Mouse (Mus musculus) CH12.LX (cell line): Measurements from ENCODE around the gene Defb25. TPM values are rescaled to one million over a fixed set of nuclear protein-coding genes. Genes with fewer than 3 reads are reported as not detected.

Source experiments
- DNase-seq: peaks from one replicate; pipeline ENCODE4 v3.0.0-alpha.2; 2013; ENCODE audit errors: extremely low read depth
- H3K27ac ChIP-seq: 2 replicates; pipeline ENCODE4 v1.5.1; 2012; ENCODE audit warnings: low read depth, mild to moderate bottlenecking, control low read depth, moderate library complexity; ENCODE audit not compliant: insufficient read depth
- H3K27me3 ChIP-seq: replicated peaks from 2 replicates; pipeline ENCODE3; 2012; ENCODE audit warnings: inconsistent platforms
- H3K36me3 ChIP-seq, 2 experiments: replicated peaks in 1 of 2; 2 replicates each; pipeline versions ENCODE3 to v1.6.1; 2012; ENCODE audit warnings: inconsistent platforms in 1 of 2, low read length in 1 of 2, mild to moderate bottlenecking in 1 of 2, mixed read lengths in 1 of 2, moderate library complexity in 1 of 2; ENCODE audit not compliant: control insufficient read depth in 1 of 2, insufficient read depth in 1 of 2
- H3K4me1 ChIP-seq, 2 experiments: 2 replicates each; pipeline ENCODE4 v1.6.1; 2012; ENCODE audit warnings: inconsistent platforms in 1 of 2, moderate library complexity in 1 of 2; ENCODE audit not compliant: insufficient read depth in 2 of 2, control insufficient read depth in 1 of 2
- H3K4me2 ChIP-seq: 2 replicates; pipeline ENCODE4 v1.6.1; 2012; ENCODE audit warnings: low read depth, mild to moderate bottlenecking, control low read depth; ENCODE audit not compliant: poor library complexity, insufficient read depth, severe bottlenecking
- H3K4me3 ChIP-seq, 3 experiments: fragments of 150-350 bp in 1 of 3; sonication (generic) in 1 of 3; replicated peaks in 1 of 3; 2 replicates each; pipeline versions ENCODE3 to v1.5.1; 2011 to 2012; ENCODE audit warnings: low read depth in 2 of 3, low read length in 2 of 3, mild to moderate bottlenecking in 2 of 3, moderate library complexity in 2 of 3, control low read depth in 1 of 3, improper control_type of control experiment in 1 of 3, inconsistent platforms in 1 of 3, mixed read lengths in 1 of 3; ENCODE audit not compliant: poor library complexity in 1 of 3
- H3K79me2 ChIP-seq: replicated peaks from 2 replicates; pipeline ENCODE4 v1.6.1; 2012; ENCODE audit warnings: mild to moderate bottlenecking, moderate library complexity; ENCODE audit not compliant: control insufficient read depth, poor library complexity, insufficient read depth, severe bottlenecking; ENCODE audit errors: extremely low read depth
- H3K9ac ChIP-seq: 2 replicates; pipeline ENCODE4 v1.6.1; 2012; ENCODE audit warnings: low read depth, mild to moderate bottlenecking, control low read depth, moderate library complexity; ENCODE audit not compliant: insufficient read depth
- H3K9me3 ChIP-seq: replicated peaks from 2 replicates; pipeline ENCODE3; 2012; ENCODE audit warnings: low read length, inconsistent platforms, mixed read lengths
- CHD2 ChIP-seq: IDR thresholded peaks from 2 replicates; pipeline ENCODE4 v1.6.1; 2011; ENCODE audit warnings: low read length, improper control_type of control experiment
- E2F4 ChIP-seq: IDR thresholded peaks from 2 replicates; pipeline ENCODE4 v1.6.1; 2011; ENCODE audit warnings: low read depth, low read length, improper control_type of control experiment; ENCODE audit not compliant: insufficient replicate concordance
- ELF1 ChIP-seq: IDR thresholded peaks from 2 replicates; pipeline ENCODE4 v1.6.1; 2014; ENCODE audit warnings: low read depth, mild to moderate bottlenecking, inconsistent platforms, low read length, improper control_type of control experiment
- EP300 ChIP-seq: IDR thresholded peaks from 2 replicates; pipeline ENCODE4 v1.6.1; 2011; ENCODE audit warnings: low read length, improper control_type of control experiment
- GABPA ChIP-seq: IDR thresholded peaks from 2 replicates; pipeline ENCODE4 v1.6.1; 2012; ENCODE audit warnings: low read depth, low read length, improper control_type of control experiment, inconsistent platforms; ENCODE audit not compliant: insufficient replicate concordance
- IRF4 ChIP-seq: IDR thresholded peaks from 2 replicates; pipeline ENCODE4 v1.6.1; 2014; ENCODE audit warnings: low read depth, mild to moderate bottlenecking, inconsistent platforms, low read length, improper control_type of control experiment
- MAFK ChIP-seq: IDR thresholded peaks from 2 replicates; pipeline ENCODE4 v1.6.1; 2011; ENCODE audit warnings: low read length, improper control_type of control experiment; ENCODE audit not compliant: insufficient replicate concordance
- MEF2A ChIP-seq: IDR thresholded peaks from 2 replicates; pipeline ENCODE4 v1.6.1; 2014; ENCODE audit warnings: low read depth, mild to moderate bottlenecking, inconsistent platforms, low read length, improper control_type of control experiment, borderline replicate concordance
- MYC ChIP-seq: IDR thresholded peaks from 2 replicates; pipeline ENCODE4 v1.6.1; 2011; ENCODE audit warnings: low read depth, mild to moderate bottlenecking, improper control_type of control experiment, low read length
- NELFE ChIP-seq: IDR thresholded peaks from 2 replicates; pipeline ENCODE4 v1.6.1; 2011; ENCODE audit warnings: low read depth, low read length, improper control_type of control experiment
- RCOR1 ChIP-seq: conservative IDR thresholded peaks from 2 replicates; pipeline ENCODE4 v1.6.1; 2012; ENCODE audit warnings: low read depth, mild to moderate bottlenecking, inconsistent platforms, low read length, improper control_type of control experiment
- SMC3 ChIP-seq: IDR thresholded peaks from 2 replicates; pipeline ENCODE4 v1.6.1; 2011; ENCODE audit warnings: low read depth, low read length, improper control_type of control experiment
- UBTF ChIP-seq: IDR thresholded peaks from 2 replicates; pipeline ENCODE4 v1.6.1; 2012; ENCODE audit warnings: low read depth, mild to moderate bottlenecking, inconsistent platforms, low read length, improper control_type of control experiment, moderate library complexity
- USF1 ChIP-seq: IDR thresholded peaks from 2 replicates; pipeline ENCODE4 v1.6.1; 2014; ENCODE audit warnings: low read depth, mild to moderate bottlenecking, inconsistent platforms, low read length, improper control_type of control experiment
- ZKSCAN1 ChIP-seq: IDR thresholded peaks from 2 replicates; pipeline ENCODE4 v1.6.1; 2012; ENCODE audit warnings: low read depth, inconsistent platforms, low read length, improper control_type of control experiment, borderline replicate concordance
- dilution Hi-C: fragments of 300-500 bp; cut with MboI; formaldehyde crosslinking; loops from 2 replicates; pipeline ENCODE4 v1.14.3; 2020; ENCODE audit warnings: low sequenced_read_pairs; ENCODE audit not compliant: extremely low pct_unique_long_range_greater_than_20kb, extremely low pct_ligation_motif_present
- in situ Hi-C: fragments of 300-500 bp; cut with MboI; formaldehyde crosslinking; loops from 3 replicates; pipeline ENCODE4 v1.14.3; 2019; ENCODE audit warnings: low sequenced_read_pairs, low pct_ligation_motif_present, low pct_unique_long_range_greater_than_20kb, mixed read lengths
- polyA plus RNA-seq: library from polyadenylated mRNA; unstranded; fragments of >175 nt; gene quantifications from 2 replicates; pipeline ENCODE4 v1.2.1, GENCODE M21; 2012; ENCODE audit warnings: low read depth; ENCODE audit not compliant: insufficient read length
- total RNA-seq, 2 experiments: library from RNA; depleted of rRNA; stranded (reverse); fragments of 300-350 nt in 1 of 2; fragments of >200 nt in 1 of 2; gene quantifications; 2 replicates each; pipeline ENCODE4 v1.2.3; 2012 to 2014

The Defb25 gene
- total RNA-seq (2012; rRNA removed): 0.84 TPM in 1 of 2 replicates, not detected in the other
- total RNA-seq (2014; rRNA removed): not detected in 2 replicates
- 0.94 and 1.8 TPM in 2 replicates for polyA plus RNA-seq

DNA sequence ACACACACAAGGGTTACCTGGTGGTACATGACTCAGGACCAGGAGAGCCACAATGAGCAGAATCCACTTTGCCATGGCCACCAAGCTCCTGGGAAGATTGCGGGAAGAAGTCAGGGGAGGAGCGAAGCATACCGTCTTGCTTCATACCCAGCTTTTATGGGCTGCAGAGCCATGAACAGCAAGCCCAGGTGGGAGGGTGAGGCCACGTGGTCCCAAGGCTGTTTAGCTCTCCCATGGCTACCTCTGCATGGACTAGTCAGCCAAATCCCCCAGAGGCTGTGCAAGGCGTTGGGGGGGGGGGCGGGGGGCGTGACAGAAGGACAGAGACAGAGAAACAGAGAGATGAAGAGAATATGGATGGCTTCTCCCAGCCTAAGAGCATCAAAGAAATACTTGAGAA, at the start of gene Defb25:
TSS of gene Defb25 (minus strand) at position 101 of the 400 bp plus-strand sequence.
- H3K9ac ChIP-seq: no peak within 1 kb of the TSS
- dilution Hi-C loops: no loop called here
- TF ChIP-seq MAFK: no peak
- no peak for TF ChIP-seq EP300
- TF ChIP-seq GABPA: no peak
- no peak within 1 kb of the TSS for H3K4me2 ChIP-seq
- no peak within 1 kb of the TSS for H3K4me3 ChIP-seq
- in situ Hi-C loops: no loop called here
- H3K4me1 ChIP-seq: peaks cover 8 to 20% of the 10 kb centered on the region in 2 experiments
- no peaks in the 10 kb centered on the region for H3K27me3 ChIP-seq
- no peak within 1 kb of the TSS for H3K27ac ChIP-seq
- no peaks in the 10 kb centered on the region for H3K9me3 ChIP-seq
- DNase-seq: no peak
- H3K79me2 ChIP-seq: no peaks in the 10 kb centered on the region
- no peaks in the 10 kb centered on the region for H3K36me3 ChIP-seq

DNA sequence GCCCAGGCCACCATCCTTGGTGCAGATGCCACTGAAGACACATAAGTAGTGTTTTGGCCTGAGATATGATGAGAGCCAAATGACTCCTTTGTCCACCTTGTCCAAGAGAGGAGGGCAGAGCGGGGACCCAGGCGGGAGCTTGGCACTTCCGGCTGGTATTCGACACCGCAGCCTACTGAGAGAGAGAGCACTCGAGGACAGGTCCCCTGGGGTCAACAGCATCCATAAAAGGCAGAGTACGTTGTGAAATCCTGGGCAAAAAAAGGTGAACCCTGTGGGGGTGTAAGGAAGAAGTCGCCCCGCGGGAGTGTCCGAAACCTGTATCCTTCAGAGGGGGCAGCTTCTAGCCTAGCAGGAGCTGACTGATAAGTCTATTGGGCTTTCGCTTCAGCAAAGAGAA, 49.3 kb upstream of the Defb25 start:
- Histone ChIP-seq H3K27me3 (no peaks in the 10 kb centered on the region), H3K4me2 (peak overlapping the region; percentile 90), H3K4me3 (peak overlapping the region in 2 of 3 experiments; percentile 79 to 96), H3K79me2 (peaks cover 67% of the 10 kb centered on the region), H3K4me1 (peaks cover 19 to 58% of the 10 kb centered on the region in 2 experiments), H3K27ac (no peak overlapping the region), H3K36me3 (peaks cover 29 to 50% of the 10 kb centered on the region in 2 experiments), H3K9me3 (no peaks in the 10 kb centered on the region), H3K9ac (peak overlapping the region; percentile 22; the same call in 1 of the 2 replicates)
- DNase-seq: no peak
- in situ Hi-C loops: no loop called here
- dilution Hi-C loops: no loop called here
- TF ChIP-seq MEF2A (no peak), SMC3 (no peak), ZKSCAN1 (no peak), E2F4 (no peak), RCOR1 (no peak), UBTF (no peak), USF1 (no peak), MYC (no peak), NELFE (no peak), CHD2 (no peak), IRF4 (no peak), ELF1 (no peak)
